Mouse (Mus musculus) intestine, postnatal 0 days (tissue): Measurements from ENCODE around the gene Wscd2. TPM values are rescaled to one million over a fixed set of nuclear protein-coding genes. Genes with fewer than 3 reads are reported as not detected.

ENCODE experiments used
- ATAC-seq: fragments of 200-750 bp; cut with Nextera tagmentation; 2 replicates; pipeline ENCODE4 v1.8.0; 2017; ENCODE audit warnings: mild to moderate bottlenecking, moderate TSS enrichment, moderate library complexity
- H3K27ac ChIP-seq: fragments of 300-500 bp; sonication (generic); 2 replicates; pipeline ENCODE4 v1.5.1; 2014; ENCODE audit warnings: mild to moderate bottlenecking, low read depth, low read length, moderate library complexity
- H3K27me3 ChIP-seq: fragments of 300-500 bp; sonication (generic); replicated peaks from 2 replicates; pipeline ENCODE4 v1.6.1; 2014; ENCODE audit warnings: low read length, mixed read lengths; ENCODE audit not compliant: control insufficient read depth, insufficient read depth
- H3K36me3 ChIP-seq: fragments of 300-500 bp; sonication (generic); 2 replicates; pipeline ENCODE4 v1.6.1; 2014; ENCODE audit warnings: mild to moderate bottlenecking, moderate library complexity; ENCODE audit not compliant: control insufficient read depth, insufficient read depth
- H3K4me1 ChIP-seq: fragments of 300-500 bp; sonication (generic); replicated peaks from 2 replicates; pipeline ENCODE4 v1.6.1; 2014; ENCODE audit warnings: antibody characterized with exemption, low read length, mixed read lengths; ENCODE audit not compliant: control insufficient read depth, insufficient read depth
- H3K4me2 ChIP-seq: fragments of 300-500 bp; sonication (generic); replicated peaks from 2 replicates; pipeline ENCODE4 v1.6.1; 2014; ENCODE audit warnings: low read depth, mild to moderate bottlenecking, moderate library complexity
- H3K4me3 ChIP-seq: fragments of 300-500 bp; sonication (generic); 2 replicates; pipeline ENCODE4 v1.5.1; 2014; ENCODE audit warnings: low read depth, low read length
- H3K9ac ChIP-seq: fragments of 300-500 bp; sonication (generic); 2 replicates; pipeline ENCODE4 v1.6.1; 2014; ENCODE audit warnings: mild to moderate bottlenecking, low read depth, low read length
- H3K9me3 ChIP-seq: fragments of 300-500 bp; sonication (generic); 2 replicates; pipeline ENCODE4 v1.6.1; 2016; ENCODE audit warnings: mixed run types; ENCODE audit not compliant: control insufficient read depth
- CTCF ChIP-seq: sonication (generic); IDR thresholded peaks from 2 replicates; pipeline ENCODE4 v1.5.1; 2016; ENCODE audit warnings: low read depth, mild to moderate bottlenecking, control low read depth, antibody characterized with exemption, moderate library complexity
- WGBS: fragments of 180-500 bp; shearing (Covaris S2); extraction: QIAGEN DNeasy Blood & Tissue Kit; methylation state at CpG from one replicate; pipeline ENCODE4 v1.1.7; 2014; 5-methylcytosine and 5-hydroxymethylcytosine counted together
- polyA plus RNA-seq: library from polyadenylated mRNA; unstranded; fragments of >200 nt; fragmentation: Nextera tagmentation; extraction: Ambion mirVana; gene quantifications from 2 replicates; pipeline ENCODE4 v1.2.1, GENCODE M21; 2015

The Wscd2 gene
- polyA plus RNA-seq, 1 experiment from 2014 or later, result 4.2 TPM

DNA sequence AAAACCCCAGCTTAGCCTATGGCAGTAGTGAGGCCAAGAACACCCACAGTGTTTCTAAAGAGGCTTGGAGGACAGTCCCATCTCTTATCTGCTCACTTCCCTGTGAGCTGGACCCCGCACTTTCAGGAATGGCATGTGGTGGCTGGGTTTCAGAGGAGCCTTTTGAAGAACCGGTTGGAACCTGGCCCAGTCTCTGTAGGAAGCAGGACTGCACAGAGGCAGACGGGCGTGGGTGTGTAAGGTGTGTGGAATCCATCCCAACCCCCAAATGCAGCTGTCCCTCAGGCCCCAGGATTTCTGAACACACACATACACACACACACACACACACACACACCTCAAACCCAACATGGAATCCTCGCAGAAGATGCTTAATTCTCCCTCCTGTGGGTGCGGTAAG, 23.9 kb downstream of the Wscd2 start:
- Histone ChIP-seq H3K4me3 (no peak overlapping the region), H3K9me3 (no peaks in the 10 kb centered on the region), H3K4me1 (no peaks in the 10 kb centered on the region), H3K27me3 (no peaks in the 10 kb centered on the region), H3K27ac (no peak overlapping the region), H3K4me2 (no peak overlapping the region), H3K9ac (no peak overlapping the region), H3K36me3 (no peaks in the 10 kb centered on the region)
- WGBS, result 73% methylated on average over 6 of the region's 6 CpGs
- no peak for ATAC-seq
- TF ChIP-seq CTCF, result no peak

DNA sequence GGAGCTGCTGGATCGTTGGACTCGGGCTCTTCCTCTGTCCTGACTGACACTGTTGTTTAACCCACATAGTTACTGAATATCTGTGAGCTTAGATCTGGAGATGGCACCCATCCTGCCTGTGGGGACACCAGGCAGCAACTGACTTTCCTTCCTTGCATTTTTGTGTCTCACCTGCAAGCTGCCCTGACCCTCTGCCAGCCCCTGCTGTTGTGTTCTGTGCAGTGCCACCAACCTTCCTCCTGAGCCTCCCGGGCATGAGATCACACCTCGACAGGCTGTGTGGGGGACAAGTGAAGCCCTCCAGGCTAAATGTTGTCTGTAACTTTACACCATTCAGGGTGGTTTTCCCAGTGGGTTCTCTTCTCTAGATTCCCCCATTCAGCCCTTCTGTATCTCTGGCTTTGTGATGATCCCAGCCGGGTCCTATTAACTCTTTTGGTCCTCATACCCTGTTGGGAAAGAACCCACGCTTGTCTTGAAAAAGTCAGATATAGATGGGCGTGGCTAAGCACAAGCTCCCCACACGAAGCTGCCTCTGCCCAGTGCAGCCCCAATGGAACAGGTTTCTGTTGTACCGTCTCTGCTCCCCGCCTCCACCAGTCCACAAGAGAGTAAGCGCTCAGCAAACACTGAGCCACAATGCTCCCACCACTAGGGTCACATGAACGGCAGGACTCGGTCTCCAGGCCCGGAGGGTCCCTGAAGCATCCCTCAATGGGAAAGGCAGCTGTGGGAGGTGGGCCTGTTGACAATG, 26.2 kb downstream of the Wscd2 start:
- Histone ChIP-seq H3K9ac (no peak overlapping the region), H3K4me1 (no peaks in the 10 kb centered on the region), H3K27me3 (no peaks in the 10 kb centered on the region), H3K27ac (no peak overlapping the region), H3K9me3 (no peaks in the 10 kb centered on the region), H3K36me3 (no peaks in the 10 kb centered on the region), H3K4me2 (no peak overlapping the region), H3K4me3 (no peak overlapping the region)
- WGBS, result 34% methylated on average over 14 of the region's 14 CpGs
- no peak for TF ChIP-seq CTCF
- no peak for ATAC-seq

DNA sequence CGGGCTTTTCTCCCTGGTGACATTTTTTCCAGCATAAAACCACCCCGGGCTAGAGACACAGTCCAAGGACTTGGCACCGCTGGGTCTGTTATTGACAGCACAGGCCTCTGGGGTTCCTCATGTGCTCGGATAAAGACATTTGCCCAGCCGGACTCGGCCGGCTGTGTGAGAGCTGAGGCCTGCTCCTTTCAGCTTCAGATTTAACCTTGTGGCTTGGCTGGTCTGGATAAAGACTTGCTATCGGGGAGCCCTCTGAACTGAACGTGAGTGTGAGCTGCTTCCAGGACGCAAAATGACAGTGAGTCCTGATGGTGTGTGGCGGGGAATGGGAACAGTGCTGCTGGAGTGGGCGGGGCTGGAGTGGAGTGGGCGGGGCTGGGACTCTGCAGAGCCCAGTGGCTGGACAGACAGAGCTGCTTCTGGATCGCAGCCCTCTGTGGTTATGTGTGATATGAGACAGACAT, 26.8 kb downstream of the Wscd2 start:
- no peak overlapping the region for H3K4me2 ChIP-seq
- H3K4me3 ChIP-seq, result no peak overlapping the region
- H3K27ac ChIP-seq, result no peak overlapping the region
- no peak for ATAC-seq
- no peaks in the 10 kb centered on the region for H3K36me3 ChIP-seq
- 23% methylated on average over 14 of the region's 14 CpGs for WGBS
- no peak overlapping the region for H3K9ac ChIP-seq
- H3K27me3 ChIP-seq, result no peaks in the 10 kb centered on the region
- no peaks in the 10 kb centered on the region for H3K9me3 ChIP-seq
- H3K4me1 ChIP-seq, result no peaks in the 10 kb centered on the region
- TF ChIP-seq CTCF, result no peak

DNA sequence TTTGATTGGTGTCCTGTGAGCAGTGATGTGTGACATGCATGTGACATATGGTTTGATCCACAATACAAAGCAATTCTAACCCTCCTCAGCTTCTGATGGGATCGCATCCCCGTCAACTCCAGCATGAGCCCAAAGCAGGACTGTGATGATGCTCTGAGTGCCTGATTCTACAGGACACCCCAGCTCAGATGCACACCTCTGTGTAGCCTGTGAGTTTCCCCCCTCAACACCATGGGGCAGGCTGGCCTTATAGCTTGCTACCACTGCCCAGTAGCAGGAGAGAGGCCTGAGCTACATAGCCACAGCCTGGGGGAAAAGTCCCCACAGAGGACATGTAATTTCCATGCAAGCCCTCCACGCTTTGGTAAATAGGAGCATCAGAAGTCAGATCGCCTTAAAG, 27.3 kb downstream of the Wscd2 start:
- H3K27me3 ChIP-seq, result no peaks in the 10 kb centered on the region
- H3K36me3 ChIP-seq, result no peaks in the 10 kb centered on the region
- H3K4me3 ChIP-seq, result no peak overlapping the region
- no peak for TF ChIP-seq CTCF
- H3K9me3 ChIP-seq, result no peaks in the 10 kb centered on the region
- 81% methylated on average over 4 of the region's 4 CpGs for WGBS
- no peak overlapping the region for H3K4me2 ChIP-seq
- H3K4me1 ChIP-seq, result no peaks in the 10 kb centered on the region
- ATAC-seq, result no peak
- H3K9ac ChIP-seq, result no peak overlapping the region
- no peak overlapping the region for H3K27ac ChIP-seq

DNA sequence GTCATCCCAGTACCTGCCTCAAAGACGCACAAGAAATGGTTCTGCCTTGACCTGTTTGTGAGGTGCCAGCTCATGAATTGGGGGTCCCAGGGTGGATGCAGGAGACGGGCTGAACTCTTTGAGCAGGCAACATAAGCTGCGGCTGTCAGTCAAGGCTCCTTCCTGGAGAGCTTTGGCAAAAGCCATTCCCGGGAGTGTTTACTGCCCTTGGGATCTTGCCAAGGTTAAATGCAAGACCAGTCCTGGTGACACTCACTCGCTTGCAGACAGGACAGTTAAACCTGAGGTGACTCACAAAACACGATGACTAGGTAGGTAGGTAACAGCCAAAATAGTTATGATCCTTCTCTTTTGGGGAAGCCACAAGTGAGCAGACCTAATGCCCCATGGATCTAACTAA, 30.9 kb downstream of the Wscd2 start:
- no peaks in the 10 kb centered on the region for H3K4me1 ChIP-seq
- H3K9me3 ChIP-seq, result no peaks in the 10 kb centered on the region
- no peaks in the 10 kb centered on the region for H3K27me3 ChIP-seq
- H3K27ac ChIP-seq, result no peak overlapping the region
- H3K4me2 ChIP-seq, result no peak overlapping the region
- H3K36me3 ChIP-seq, result no peaks in the 10 kb centered on the region
- ATAC-seq, result no peak
- no peak overlapping the region for H3K9ac ChIP-seq
- no peak for TF ChIP-seq CTCF
- no peak overlapping the region for H3K4me3 ChIP-seq
- WGBS, result 60% methylated on average over 6 of the region's 6 CpGs

DNA sequence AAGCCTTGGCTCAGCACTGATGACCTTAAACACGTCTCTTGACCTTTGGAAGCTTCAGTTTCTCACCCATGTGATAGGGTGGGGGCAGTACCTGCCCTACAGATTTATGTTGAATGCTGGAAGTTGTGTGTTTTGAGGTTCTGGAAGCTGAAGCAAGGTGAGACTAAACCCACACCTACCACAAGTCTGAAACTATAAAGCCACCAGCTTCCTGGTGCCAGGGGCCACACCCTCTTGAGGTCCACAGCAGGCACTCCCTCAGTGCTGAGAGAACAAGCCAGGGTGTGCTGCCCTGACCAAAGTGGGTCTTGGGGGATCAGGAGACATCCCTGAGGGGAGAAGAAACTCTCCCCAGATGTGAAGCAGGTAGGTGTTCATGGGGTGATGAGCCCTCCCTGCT, 48.7 kb downstream of the Wscd2 start:
- Histone ChIP-seq H3K4me2 (no peak overlapping the region), H3K9ac (no peak overlapping the region), H3K4me3 (no peak overlapping the region), H3K9me3 (no peaks in the 10 kb centered on the region), H3K27me3 (no peaks in the 10 kb centered on the region), H3K36me3 (no peaks in the 10 kb centered on the region), H3K4me1 (no peaks in the 10 kb centered on the region), H3K27ac (no peak overlapping the region)
- ATAC-seq, result no peak
- no peak for TF ChIP-seq CTCF
- WGBS, result 50% methylated on average over 1 of the region's 1 CpGs
